Mouse (Mus musculus) forebrain, postnatal 0 days (tissue): ENCODE results near the gene Fam163b. TPM values are rescaled to one million over a fixed set of nuclear protein-coding genes. Genes with fewer than 3 reads are reported as not detected.
A peak's percentile ranks its signal among the peaks of the same experiment; 100 is the strongest.

ENCODE experiments used
- ATAC-seq: fragments of 200-750 bp; cut with Nextera tagmentation; 2 replicates; pipeline ENCODE4 v1.8.0; 2017; ENCODE audit warnings: mild to moderate bottlenecking, moderate library complexity
- DNase-seq: peaks from one replicate; pipeline ENCODE4 v3.0.0-alpha.2; 2015
- H3K27ac ChIP-seq: fragments of 300-500 bp; sonication (generic); 2 replicates; pipeline ENCODE4 v1.5.1; 2014; ENCODE audit warnings: low read depth, mild to moderate bottlenecking, antibody characterized with exemption, low read length, moderate library complexity, mixed read lengths
- H3K27me3 ChIP-seq: fragments of 300-500 bp; sonication (generic); 2 replicates; pipeline ENCODE4 v1.6.1; 2014; ENCODE audit warnings: mild to moderate bottlenecking, low read length, mixed read lengths; ENCODE audit not compliant: insufficient read depth
- H3K36me3 ChIP-seq: fragments of 300-500 bp; sonication (generic); 2 replicates; pipeline ENCODE4 v1.6.1; 2014; ENCODE audit warnings: mild to moderate bottlenecking, moderate library complexity; ENCODE audit not compliant: insufficient read depth
- H3K4me1 ChIP-seq: fragments of 300-500 bp; sonication (generic); 2 replicates; pipeline ENCODE4 v1.6.1; 2014; ENCODE audit warnings: antibody characterized with exemption; ENCODE audit not compliant: insufficient read depth
- H3K4me2 ChIP-seq: fragments of 300-500 bp; sonication (generic); 2 replicates; pipeline ENCODE4 v1.6.1; 2014; ENCODE audit warnings: low read depth, mild to moderate bottlenecking, moderate library complexity
- H3K4me3 ChIP-seq: fragments of 300-500 bp; sonication (generic); 2 replicates; pipeline ENCODE4 v1.5.1; 2014; ENCODE audit warnings: low read depth, low read length, mixed read lengths
- H3K9ac ChIP-seq: fragments of 300-500 bp; sonication (generic); 2 replicates; pipeline ENCODE4 v1.6.1; 2014; ENCODE audit warnings: mild to moderate bottlenecking
- H3K9me3 ChIP-seq: fragments of 300-500 bp; sonication (generic); 2 replicates; pipeline ENCODE4 v1.6.1; 2016; ENCODE audit warnings: low read length
- CTCF ChIP-seq: sonication (generic); IDR thresholded peaks from 2 replicates; pipeline ENCODE4 v1.5.1; 2016; ENCODE audit warnings: antibody characterized with exemption, control low read depth, low read depth
- WGBS: fragments of 180-500 bp; shearing (Covaris S2); extraction: QIAGEN DNeasy Blood & Tissue Kit; methylation state at CpG from one replicate; pipeline ENCODE4 v1.1.7; 2014; 5-methylcytosine and 5-hydroxymethylcytosine counted together
- polyA plus RNA-seq: library from polyadenylated mRNA; unstranded; fragments of >200 nt; fragmentation: Nextera tagmentation; extraction: Ambion mirVana; gene quantifications from 2 replicates; pipeline ENCODE4 v1.2.1, GENCODE M21; 2015
- total RNA-seq: library from RNA; depleted of rRNA; stranded (reverse); fragments of >200 nt; gene quantifications from 2 replicates; pipeline ENCODE4 v1.2.3, GENCODE M21; 2014

The Fam163b gene
- total and polyA plus RNA-seq, 2 experiments from 2014 or later, result 7.8 to 23.9 TPM

- 83% methylated on average over 12 of the region's 12 CpGs for WGBS
- Histone ChIP-seq H3K9ac (no peak overlapping the region), H3K27ac (no peak overlapping the region), H3K4me3 (no peak overlapping the region), H3K27me3 (no peaks in the 10 kb centered on the region), H3K36me3 (no peaks in the 10 kb centered on the region), H3K4me1 (peaks cover 12% of the 10 kb centered on the region), H3K9me3 (no peaks in the 10 kb centered on the region), H3K4me2 (no peak overlapping the region)
- TF ChIP-seq CTCF, result no peak
- ATAC-seq (no peak), DNase-seq (no peak)
These were observed 58.4 kb downstream of the Fam163b start for GRCm38 (mm10) chr2:27083761-27084475.

GRCm38 (mm10) chr2:27079649-27080048, 62.6 kb downstream of the Fam163b start:
- Histone ChIP-seq H3K27me3 (no peaks in the 10 kb centered on the region), H3K9me3 (no peaks in the 10 kb centered on the region), H3K27ac (0 out of 2 replicates have a peak overlapping the region, but pooled peaks have one; percentile 21), H3K4me1 (peaks cover 12% of the 10 kb centered on the region), H3K4me2 (no peak overlapping the region), H3K4me3 (no peak overlapping the region), H3K36me3 (no peaks in the 10 kb centered on the region), H3K9ac (no peak overlapping the region)
- no peak for TF ChIP-seq CTCF
- WGBS, result 54% methylated on average over 2 of the region's 2 CpGs
- ATAC-seq (peak; percentile 21; the same call in 1 of the 2 replicates), DNase-seq (peak; percentile 40)

GRCm38 (mm10) chr2:27079152-27079584, 63.1 kb downstream of the Fam163b start, which contains the start of gene Adamtsl2:
Gene Adamtsl2 (plus strand): TSS chr2:27079379.
- H3K9ac ChIP-seq, result no peak within 1 kb of the TSS
- peaks cover 12% of the 10 kb centered on the region for H3K4me1 ChIP-seq
- no peaks in the 10 kb centered on the region for H3K27me3 ChIP-seq
- no peaks in the 10 kb centered on the region for H3K36me3 ChIP-seq
- TF ChIP-seq CTCF, result no peak
- no peak within 1 kb of the TSS for H3K4me3 ChIP-seq
- H3K27ac ChIP-seq, result 0 out of 2 replicates have a peak within 1 kb of the TSS, but pooled peaks have one; percentile 21
- ATAC-seq (peak; percentile 79), DNase-seq (peak; percentile 71)
- no peak within 1 kb of the TSS for H3K4me2 ChIP-seq
- no peaks in the 10 kb centered on the region for H3K9me3 ChIP-seq
- 5% methylated on average over 10 of the region's 10 CpGs for WGBS

- Histone ChIP-seq H3K27ac (no peak overlapping the region), H3K4me3 (no peak overlapping the region), H3K9ac (no peak overlapping the region), H3K27me3 (no peaks in the 10 kb centered on the region), H3K36me3 (no peaks in the 10 kb centered on the region), H3K4me2 (no peak overlapping the region), H3K9me3 (no peaks in the 10 kb centered on the region), H3K4me1 (peaks cover 12% of the 10 kb centered on the region)
- DNase-seq, result no peak
- ATAC-seq, result no peak
- WGBS, result 19% methylated on average over 2 of the region's 2 CpGs
- no peak for TF ChIP-seq CTCF
These were observed 64.0 kb downstream of the Fam163b start for GRCm38 (mm10) chr2:27078312-27078711.

- Histone ChIP-seq H3K9me3 (no peaks in the 10 kb centered on the region), H3K27ac (no peak overlapping the region), H3K27me3 (no peaks in the 10 kb centered on the region), H3K36me3 (no peaks in the 10 kb centered on the region), H3K4me2 (no peak overlapping the region), H3K9ac (no peak overlapping the region), H3K4me1 (peaks cover 12% of the 10 kb centered on the region), H3K4me3 (no peak overlapping the region)
- DNase-seq, result peak; percentile 21
- WGBS, result 47% methylated on average over 10 of the region's 10 CpGs
- 0 out of 2 replicates have a peak, but pooled peaks have one; percentile 23 for ATAC-seq
- peak; percentile 32; the same call in 1 of the 2 replicates for TF ChIP-seq CTCF
These were observed 64.5 kb downstream of the Fam163b start for GRCm38 (mm10) chr2:27077655-27078244.

- DNase-seq, result no peak
- Histone ChIP-seq H3K4me1 (peaks cover 12% of the 10 kb centered on the region), H3K27me3 (no peaks in the 10 kb centered on the region), H3K9me3 (no peaks in the 10 kb centered on the region), H3K27ac (no peak overlapping the region), H3K4me3 (no peak overlapping the region), H3K4me2 (no peak overlapping the region), H3K9ac (no peak overlapping the region), H3K36me3 (no peaks in the 10 kb centered on the region)
- ATAC-seq, result no peak
- peak; percentile 61 for TF ChIP-seq CTCF
- 65% methylated on average over 3 of the region's 3 CpGs for WGBS
These were observed 66.8 kb downstream of the Fam163b start for GRCm38 (mm10) chr2:27075485-27075884.

GRCm38 (mm10) chr2:27074804-27075203, 67.5 kb downstream of the Fam163b start:
- Histone ChIP-seq H3K36me3 (no peaks in the 10 kb centered on the region), H3K4me3 (no peak overlapping the region), H3K4me2 (no peak overlapping the region), H3K9me3 (no peaks in the 10 kb centered on the region), H3K4me1 (peaks cover 7% of the 10 kb centered on the region), H3K9ac (no peak overlapping the region), H3K27ac (no peak overlapping the region), H3K27me3 (no peaks in the 10 kb centered on the region)
- 78% methylated on average over 4 of the region's 4 CpGs for WGBS
- DNase-seq (no peak), ATAC-seq (no peak)
- TF ChIP-seq CTCF, result no peak
